Mouse (Mus musculus) neural tube, embryonic 14.5 days (tissue): ENCODE data around the gene Gm21976. TPM values are rescaled to one million over a fixed set of nuclear protein-coding genes. Genes with fewer than 3 reads are reported as not detected.

Experiments
- ATAC-seq: fragments of 200-750 bp; cut with Nextera tagmentation; 2 replicates; pipeline ENCODE4 v1.8.0; 2017; ENCODE audit warnings: low read depth, mild to moderate bottlenecking, moderate TSS enrichment, moderate library complexity
- H3K27ac ChIP-seq: fragments of 300-500 bp; sonication (generic); 2 replicates; pipeline ENCODE4 v1.5.1; 2014; ENCODE audit warnings: low read depth, mild to moderate bottlenecking, control low read depth, low read length, moderate library complexity, mixed read lengths
- H3K27me3 ChIP-seq: fragments of 300-500 bp; sonication (generic); 2 replicates; pipeline ENCODE4 v1.6.1; 2014; ENCODE audit warnings: low read length; ENCODE audit not compliant: control insufficient read depth, insufficient read depth
- H3K36me3 ChIP-seq: fragments of 300-500 bp; sonication (generic); 2 replicates; pipeline ENCODE4 v1.6.1; 2014; ENCODE audit warnings: low read length, mixed read lengths; ENCODE audit not compliant: control insufficient read depth, insufficient read depth
- H3K4me1 ChIP-seq: fragments of 300-500 bp; sonication (generic); 2 replicates; pipeline ENCODE4 v1.6.1; 2014; ENCODE audit warnings: low read length; ENCODE audit not compliant: control insufficient read depth, insufficient read depth
- H3K4me2 ChIP-seq: fragments of 300-500 bp; sonication (generic); 2 replicates; pipeline ENCODE4 v1.6.1; 2014; ENCODE audit warnings: mild to moderate bottlenecking, low read depth, low read length, control low read depth
- H3K4me3 ChIP-seq: fragments of 300-500 bp; sonication (generic); 2 replicates; pipeline ENCODE4 v1.5.1; 2014; ENCODE audit warnings: low read depth, low read length, control low read depth, mixed read lengths
- H3K9ac ChIP-seq: fragments of 300-500 bp; sonication (generic); replicated peaks from 2 replicates; pipeline ENCODE4 v1.6.1; 2014; ENCODE audit warnings: low read depth, mild to moderate bottlenecking, control low read depth, low read length, mixed read lengths
- H3K9me3 ChIP-seq: fragments of 300-500 bp; sonication (generic); 2 replicates; pipeline ENCODE4 v1.6.1; 2016; ENCODE audit warnings: low read length; ENCODE audit not compliant: control insufficient read depth
- WGBS: fragments of 180-500 bp; shearing (Covaris S2); extraction: QIAGEN DNeasy Blood & Tissue Kit; methylation state at CpG from one replicate; pipeline ENCODE4 v1.1.7; 2014; 5-methylcytosine and 5-hydroxymethylcytosine counted together
- polyA plus RNA-seq: library from polyadenylated mRNA; unstranded; fragments of >200 nt; fragmentation: Nextera tagmentation; extraction: Ambion mirVana; gene quantifications from 2 replicates; pipeline ENCODE4 v1.2.1, GENCODE M21; 2014

Gene Gm21976
- polyA plus RNA-seq, 1 experiment from 2014 or later = not detected

GRCm38 (mm10) chr13:98290719-98291118, 11.0 kb downstream of the Gm21976 start:
- ATAC-seq = no peak
- Histone ChIP-seq H3K4me3 (no peak overlapping the region), H3K36me3 (no peaks in the 10 kb centered on the region), H3K4me2 (no peak overlapping the region), H3K27me3 (no peaks in the 10 kb centered on the region), H3K4me1 (no peaks in the 10 kb centered on the region), H3K9me3 (no peaks in the 10 kb centered on the region), H3K27ac (no peak overlapping the region), H3K9ac (no peak overlapping the region)
- 45% methylated on average over 2 of the region's 2 CpGs for WGBS

GRCm38 (mm10) chr13:98291712-98292111, 12.0 kb downstream of the Gm21976 start:
- Histone ChIP-seq H3K4me1 (no peaks in the 10 kb centered on the region), H3K36me3 (no peaks in the 10 kb centered on the region), H3K4me3 (no peak overlapping the region), H3K9ac (no peak overlapping the region), H3K9me3 (no peaks in the 10 kb centered on the region), H3K27ac (no peak overlapping the region), H3K4me2 (no peak overlapping the region), H3K27me3 (no peaks in the 10 kb centered on the region)
- ATAC-seq = no peak
- 86% methylated on average over 8 of the region's 8 CpGs for WGBS

DNA sequence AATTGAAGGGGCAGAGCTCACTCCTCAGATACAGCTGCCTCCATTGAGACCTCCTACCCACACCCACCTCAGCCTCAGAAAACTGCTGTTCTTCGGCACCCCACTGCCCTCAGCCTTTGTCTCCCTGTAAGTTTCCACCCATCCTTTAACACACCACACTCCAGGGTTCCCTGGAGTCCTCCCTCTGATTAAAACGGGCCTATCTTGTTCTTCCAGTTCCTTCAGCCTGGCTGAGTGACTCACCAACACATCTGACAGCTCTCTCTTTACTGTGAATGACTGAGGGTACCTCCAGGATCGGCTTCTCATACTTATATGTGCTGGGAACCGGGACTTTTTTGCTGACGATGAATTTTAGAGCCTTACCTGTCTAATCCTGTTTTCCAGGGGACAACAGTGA, 16.4 kb downstream of the Gm21976 start:
- no peak for ATAC-seq
- Histone ChIP-seq H3K9ac (no peak overlapping the region), H3K4me1 (no peaks in the 10 kb centered on the region), H3K4me3 (no peak overlapping the region), H3K27me3 (no peaks in the 10 kb centered on the region), H3K36me3 (no peaks in the 10 kb centered on the region), H3K27ac (no peak overlapping the region), H3K9me3 (no peaks in the 10 kb centered on the region), H3K4me2 (no peak overlapping the region)
- 51% methylated on average over 5 of the region's 5 CpGs for WGBS

DNA sequence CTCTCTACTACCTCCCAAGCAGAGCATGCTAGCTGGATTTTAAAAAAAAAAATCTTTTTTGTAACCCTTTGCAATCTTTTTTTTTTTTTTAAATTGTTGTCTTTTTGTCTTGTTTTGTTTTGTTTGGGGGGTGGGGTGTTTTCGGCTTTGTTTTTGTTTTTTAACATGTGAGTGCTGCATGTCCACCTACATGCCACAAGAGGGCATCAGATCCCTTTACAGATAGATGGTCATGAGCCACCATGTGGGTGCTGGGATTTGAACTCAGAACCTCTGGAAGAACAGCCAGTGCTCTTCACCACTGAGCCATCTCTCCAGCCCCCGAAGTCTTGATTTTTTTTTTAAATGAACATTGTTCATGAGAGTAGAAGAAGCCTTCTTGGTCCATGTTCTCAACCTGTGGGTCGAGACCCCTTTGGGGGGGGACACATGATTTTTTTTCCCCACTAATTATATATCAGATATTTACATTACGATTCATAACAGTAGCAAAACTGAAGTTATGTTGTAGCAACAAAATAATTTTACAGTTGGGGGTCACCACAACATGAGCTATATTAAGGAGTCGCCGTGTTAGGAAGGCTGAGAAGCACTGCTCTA, 18.3 kb downstream of the Gm21976 start:
- H3K27me3 ChIP-seq = no peaks in the 10 kb centered on the region
- ATAC-seq = no peak
- no peaks in the 10 kb centered on the region for H3K36me3 ChIP-seq
- WGBS = 93% methylated on average over 6 of the region's 6 CpGs
- no peaks in the 10 kb centered on the region for H3K4me1 ChIP-seq
- no peak overlapping the region for H3K4me2 ChIP-seq
- H3K4me3 ChIP-seq = no peak overlapping the region
- no peak overlapping the region for H3K9ac ChIP-seq
- H3K27ac ChIP-seq = no peak overlapping the region
- no peaks in the 10 kb centered on the region for H3K9me3 ChIP-seq

- Histone ChIP-seq H3K27me3 (no peaks in the 10 kb centered on the region), H3K9ac (no peak overlapping the region), H3K4me1 (no peaks in the 10 kb centered on the region), H3K27ac (no peak overlapping the region), H3K9me3 (no peaks in the 10 kb centered on the region), H3K4me3 (no peak overlapping the region), H3K4me2 (no peak overlapping the region), H3K36me3 (no peaks in the 10 kb centered on the region)
- peak; percentile 87 for ATAC-seq
- WGBS = 50% methylated on average over 21 of the region's 21 CpGs
These were observed 19.4 kb downstream of the Gm21976 start for GRCm38 (mm10) chr13:98298833-98299758.

DNA sequence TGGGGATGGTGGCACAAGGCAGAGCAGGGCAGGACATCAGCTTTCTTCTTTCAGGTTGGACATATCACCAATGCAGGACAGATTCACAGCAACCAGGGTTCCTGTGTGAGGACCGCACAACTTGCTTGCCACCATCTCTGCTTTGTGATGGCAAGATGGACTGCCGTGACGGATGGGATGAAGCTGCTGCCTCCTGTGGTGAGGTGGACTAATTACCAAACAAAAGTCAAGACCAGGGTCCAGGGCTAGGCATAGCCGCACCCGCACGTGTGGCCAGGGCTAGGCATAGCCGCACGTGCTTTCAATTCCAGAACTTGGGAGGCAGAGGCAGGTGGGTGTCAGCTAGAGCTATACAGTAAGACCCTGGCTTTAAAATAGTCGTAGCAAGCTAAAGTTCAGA, 25.6 kb downstream of the Gm21976 start:
- Histone ChIP-seq H3K36me3 (peaks cover 21% of the 10 kb centered on the region), H3K27ac (no peak overlapping the region), H3K4me2 (no peak overlapping the region), H3K9me3 (no peaks in the 10 kb centered on the region), H3K27me3 (no peaks in the 10 kb centered on the region), H3K9ac (no peak overlapping the region), H3K4me1 (no peaks in the 10 kb centered on the region; the same call in 1 of the 2 replicates), H3K4me3 (no peak overlapping the region)
- ATAC-seq = no peak
- 90% methylated on average over 9 of the region's 9 CpGs for WGBS

DNA sequence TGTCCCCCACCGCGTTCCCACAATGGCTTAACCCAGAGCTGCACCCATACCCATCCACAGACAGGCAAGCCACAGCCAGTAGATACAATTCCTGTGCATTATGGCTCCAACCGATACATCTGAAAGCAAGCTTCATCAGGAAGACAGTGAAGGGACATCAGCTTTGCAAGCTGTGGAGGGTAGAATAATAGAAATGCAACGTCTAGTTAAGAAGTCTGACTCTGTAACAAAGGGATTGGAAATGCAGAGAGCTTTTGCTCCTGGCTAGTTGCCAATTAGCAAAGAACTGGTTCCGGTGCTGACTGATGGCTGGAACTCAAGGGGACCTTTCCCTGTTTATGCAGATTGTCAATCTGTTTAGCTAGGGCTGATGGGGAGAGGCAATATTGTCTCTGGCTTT, 26.7 kb downstream of the Gm21976 start:
- no peak overlapping the region for H3K9ac ChIP-seq
- WGBS = 32% methylated on average over 5 of the region's 5 CpGs
- no peak overlapping the region for H3K4me3 ChIP-seq
- H3K4me2 ChIP-seq = no peak overlapping the region
- H3K36me3 ChIP-seq = peaks cover 33% of the 10 kb centered on the region
- no peak for ATAC-seq
- H3K27me3 ChIP-seq = no peaks in the 10 kb centered on the region
- no peak overlapping the region for H3K27ac ChIP-seq
- H3K4me1 ChIP-seq = no peaks in the 10 kb centered on the region; the same call in 1 of the 2 replicates
- no peaks in the 10 kb centered on the region for H3K9me3 ChIP-seq

- no peak for ATAC-seq
- H3K4me2 ChIP-seq = no peak overlapping the region
- H3K27me3 ChIP-seq = no peaks in the 10 kb centered on the region
- peaks cover 38% of the 10 kb centered on the region for H3K36me3 ChIP-seq
- 54% methylated on average over 14 of the region's 14 CpGs for WGBS
- H3K4me3 ChIP-seq = no peak overlapping the region
- no peaks in the 10 kb centered on the region; the same call in 1 of the 2 replicates for H3K4me1 ChIP-seq
- no peak overlapping the region for H3K9ac ChIP-seq
- H3K9me3 ChIP-seq = no peaks in the 10 kb centered on the region
- no peak overlapping the region for H3K27ac ChIP-seq
These were observed 27.3 kb downstream of the Gm21976 start for GRCm38 (mm10) chr13:98306852-98307475.

GRCm38 (mm10) chr13:98308004-98308403, 28.3 kb downstream of the Gm21976 start:
- H3K27me3 ChIP-seq = no peaks in the 10 kb centered on the region
- no peak overlapping the region for H3K27ac ChIP-seq
- no peak overlapping the region for H3K4me3 ChIP-seq
- H3K36me3 ChIP-seq = peaks cover 47% of the 10 kb centered on the region
- no peaks in the 10 kb centered on the region for H3K9me3 ChIP-seq
- ATAC-seq = no peak
- WGBS = 93% methylated on average over 5 of the region's 5 CpGs
- H3K4me1 ChIP-seq = no peaks in the 10 kb centered on the region; the same call in 1 of the 2 replicates
- no peak overlapping the region for H3K4me2 ChIP-seq
- no peak overlapping the region for H3K9ac ChIP-seq
